Mouse (Mus musculus): Measurements from ENCODE around the gene Top2a.

DNA sequence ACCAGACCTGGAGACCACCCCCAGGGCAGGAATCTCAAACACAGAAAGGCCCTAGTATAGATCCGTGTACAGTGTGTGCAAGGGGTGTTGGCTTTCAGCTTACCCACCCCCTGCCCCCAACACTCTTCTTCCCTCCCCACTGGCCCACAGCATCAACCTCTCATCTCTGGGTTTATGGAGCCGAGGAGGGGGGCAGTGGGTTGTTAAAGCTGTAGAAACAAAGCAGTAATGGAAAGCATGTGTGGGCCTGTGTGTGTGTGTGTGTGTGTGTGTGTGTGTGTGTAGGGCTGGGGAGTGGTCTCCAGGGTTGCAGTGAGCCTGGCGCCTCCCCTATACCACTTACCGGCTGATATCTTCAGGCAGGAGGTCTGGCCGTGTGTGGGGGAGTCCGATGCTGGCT is 47.9 kb upstream of the Top2a start:
- TF ChIP-seq TAL1 (IDR thresholded peaks at IDR 0.05; ENCODE audit: low read length) (no peak), GATA1 (IDR thresholded peaks at IDR 0.05; ENCODE audit: low read length) (no peak)
